Mouse (Mus musculus) T-helper 1 cell (primary cell): Measurements from ENCODE around the gene Il11.

Source experiments
- in situ Hi-C: fragments of 300-600 bp; cut with MboI, MseI; formaldehyde crosslinking; loops from one replicate; pipeline ENCODE4 v1.15.1; 2025; ENCODE audit warnings: high pct_unique_total_duplicates

Il11 gene

DNA sequence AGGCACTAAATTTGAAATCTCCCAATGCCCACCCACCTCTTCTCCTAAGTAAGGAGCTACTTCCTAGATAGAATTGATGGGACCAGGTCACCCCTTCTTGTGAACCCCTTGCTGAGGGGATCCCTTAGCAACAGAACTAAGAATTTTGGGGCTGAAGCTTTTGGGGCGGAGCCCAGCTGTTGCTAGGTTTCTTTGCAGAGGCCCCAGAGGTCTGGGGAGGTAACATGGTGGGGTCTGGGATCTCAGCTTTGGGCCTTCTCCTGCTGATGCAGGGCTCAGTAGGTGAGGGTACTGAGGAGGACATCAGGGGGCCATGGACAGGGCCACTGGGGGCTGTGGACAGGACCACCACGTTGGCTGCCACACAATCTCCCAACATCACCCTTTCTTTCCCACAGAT is at the start of gene Il11, which contains the start of gene Tmem190:
Gene Il11, minus strand, starts transcription at position 101 of the 400 bp plus-strand sequence.
Gene Tmem190, plus strand, starts transcription at position 179 of the 400 bp plus-strand sequence.
- in situ Hi-C loops: no loop called here

DNA sequence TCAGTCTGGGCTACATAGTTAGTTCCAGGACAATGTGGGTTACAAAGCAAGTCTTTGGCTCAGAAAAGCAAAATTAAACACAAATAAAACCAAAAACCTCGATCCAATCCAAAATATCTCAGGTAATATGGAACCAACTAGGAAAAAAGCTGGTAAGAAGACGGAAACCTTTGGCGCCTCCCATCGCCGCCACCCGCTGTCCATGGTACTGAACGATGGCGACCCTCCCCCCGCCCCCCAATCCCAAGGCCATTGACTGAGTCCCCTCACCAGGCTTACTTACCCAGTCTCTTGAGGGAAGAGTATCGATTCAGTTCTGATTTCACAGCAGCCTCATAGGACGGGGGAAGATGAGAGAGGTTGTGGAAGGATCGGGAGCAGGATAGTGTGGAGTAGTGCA is 47.8 kb upstream of the Il11 start:
- in situ Hi-C loops: no loop called here

DNA sequence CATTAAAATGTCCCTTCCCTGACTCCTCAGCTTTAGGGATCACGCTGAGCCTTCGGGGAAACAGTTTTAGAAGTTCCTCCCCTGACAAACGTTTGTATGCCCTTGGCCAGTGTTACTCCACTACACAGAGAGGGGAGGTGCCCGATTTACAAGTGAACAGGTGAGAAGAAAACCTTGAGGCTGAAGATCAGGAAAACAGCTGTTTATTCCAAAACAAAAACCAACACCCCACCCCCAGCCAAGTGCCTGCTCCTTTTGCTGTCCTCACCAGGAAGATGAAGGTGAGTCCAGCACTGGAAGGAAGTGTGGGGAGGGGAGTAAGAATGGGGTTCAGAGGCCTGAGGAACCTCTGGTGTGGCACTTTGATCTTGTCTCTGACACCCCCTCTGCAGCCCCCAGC is 42.7 kb upstream of the Il11 start:
- in situ Hi-C loops: no loop called here

DNA sequence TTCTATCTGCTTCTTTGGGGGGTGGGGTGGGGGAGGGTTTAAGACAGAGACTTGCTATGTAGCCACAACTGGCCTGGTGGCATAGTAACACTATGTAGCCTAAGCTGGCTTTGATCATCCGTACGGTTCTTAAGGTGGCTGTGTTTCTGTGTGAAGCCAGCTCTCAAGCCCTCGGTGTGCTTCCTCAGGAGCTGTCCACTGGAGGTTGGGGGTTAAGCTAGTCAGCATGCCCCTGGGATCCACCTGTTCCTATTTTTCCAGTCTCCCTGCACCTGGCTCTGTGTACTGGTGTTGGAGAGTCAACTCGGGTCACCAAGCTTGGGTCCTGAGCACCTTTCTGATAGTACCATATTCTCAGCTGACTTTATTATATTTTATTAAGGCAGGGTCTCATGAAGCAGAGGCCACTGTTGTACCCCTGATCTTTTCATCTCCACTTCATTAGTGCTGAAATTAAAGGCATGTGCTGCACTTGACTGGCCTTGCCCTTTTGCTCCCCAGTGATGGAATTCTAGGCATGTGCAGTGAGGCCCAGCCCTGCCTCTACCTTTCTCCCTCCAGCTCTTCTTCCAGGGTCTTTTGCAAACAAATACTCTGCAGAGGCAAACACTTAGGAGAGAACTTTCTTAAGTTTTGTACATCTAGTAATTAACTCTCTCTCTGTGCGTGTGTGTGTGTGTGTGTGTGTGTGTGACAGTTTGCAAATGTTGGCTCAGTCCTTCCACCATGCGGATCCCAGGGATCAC is 39.7 kb upstream of the Il11 start:
- in situ Hi-C loops: loop anchor here (5.0 kb wide), 1 partner anchor 75 kb away; no protein-coding TSS in a partner anchor

DNA sequence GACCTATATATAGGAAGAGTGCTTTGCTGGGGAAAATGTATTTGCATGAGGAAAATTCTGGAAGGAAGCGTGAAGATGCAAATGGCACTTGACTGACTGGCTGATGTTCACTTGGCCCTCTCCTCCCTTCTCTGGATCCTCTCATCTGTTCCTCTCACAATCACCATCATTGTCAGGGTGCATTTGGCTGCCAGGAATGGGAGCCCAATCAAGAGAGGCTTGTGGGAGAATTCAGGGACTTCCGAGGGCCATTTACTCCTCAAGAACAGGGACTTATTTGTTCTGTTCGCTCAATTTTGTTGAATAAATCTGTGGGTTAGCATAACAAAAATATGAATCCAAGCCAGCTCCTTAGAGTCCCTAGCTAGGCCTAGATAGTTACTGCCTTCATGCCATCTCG is 39.0 kb upstream of the Il11 start:
- in situ Hi-C loops: loop anchor here (5.0 kb wide), 1 partner anchor 76 kb away; no protein-coding TSS in a partner anchor

DNA sequence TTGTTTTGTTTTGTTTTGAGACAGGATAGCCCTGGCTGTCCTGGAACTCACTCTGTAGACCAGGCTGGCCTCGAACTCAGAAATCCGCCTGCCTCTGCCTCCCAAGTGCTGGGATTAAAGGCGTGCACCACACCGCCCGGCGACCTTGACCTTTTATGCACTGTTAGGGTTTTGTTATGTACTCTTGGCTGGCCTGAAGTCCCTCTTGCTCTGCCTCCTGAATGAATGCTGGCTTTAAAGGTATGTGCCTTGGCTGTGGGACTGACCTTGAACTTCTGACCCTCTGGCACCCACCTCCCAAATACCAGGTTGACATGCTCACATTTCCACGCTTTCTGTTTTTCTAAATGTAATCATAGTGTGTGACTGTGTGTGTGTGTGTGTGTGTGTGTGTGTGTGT is 38.3 kb upstream of the Il11 start:
- in situ Hi-C loops: loop anchor here (5.0 kb wide), 1 partner anchor 76 kb away; no protein-coding TSS in a partner anchor

DNA sequence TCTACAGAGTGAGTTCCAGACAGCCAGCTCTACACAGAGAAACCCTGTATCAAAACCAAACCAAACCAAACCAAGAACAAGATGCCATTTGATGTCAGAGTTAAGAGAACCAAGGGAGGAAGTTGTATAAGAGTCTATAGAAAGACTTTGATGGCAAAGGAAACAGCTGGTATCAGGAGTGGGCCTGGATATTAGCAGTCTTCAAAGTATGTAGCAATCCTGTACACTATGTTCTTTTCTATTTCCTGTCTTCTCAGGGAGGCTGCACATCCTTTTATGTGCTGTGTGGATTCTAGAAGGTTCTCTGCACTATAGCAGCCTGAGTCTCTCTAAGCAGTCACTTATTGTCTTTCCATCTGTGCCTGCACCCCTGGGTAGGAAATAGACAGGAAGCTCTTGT is 33.9 kb upstream of the Il11 start:
- in situ Hi-C loops: loop anchor here (10.0 kb wide), 1 partner anchor 238 kb away; the partner anchor contains the start of gene Zfp580

DNA sequence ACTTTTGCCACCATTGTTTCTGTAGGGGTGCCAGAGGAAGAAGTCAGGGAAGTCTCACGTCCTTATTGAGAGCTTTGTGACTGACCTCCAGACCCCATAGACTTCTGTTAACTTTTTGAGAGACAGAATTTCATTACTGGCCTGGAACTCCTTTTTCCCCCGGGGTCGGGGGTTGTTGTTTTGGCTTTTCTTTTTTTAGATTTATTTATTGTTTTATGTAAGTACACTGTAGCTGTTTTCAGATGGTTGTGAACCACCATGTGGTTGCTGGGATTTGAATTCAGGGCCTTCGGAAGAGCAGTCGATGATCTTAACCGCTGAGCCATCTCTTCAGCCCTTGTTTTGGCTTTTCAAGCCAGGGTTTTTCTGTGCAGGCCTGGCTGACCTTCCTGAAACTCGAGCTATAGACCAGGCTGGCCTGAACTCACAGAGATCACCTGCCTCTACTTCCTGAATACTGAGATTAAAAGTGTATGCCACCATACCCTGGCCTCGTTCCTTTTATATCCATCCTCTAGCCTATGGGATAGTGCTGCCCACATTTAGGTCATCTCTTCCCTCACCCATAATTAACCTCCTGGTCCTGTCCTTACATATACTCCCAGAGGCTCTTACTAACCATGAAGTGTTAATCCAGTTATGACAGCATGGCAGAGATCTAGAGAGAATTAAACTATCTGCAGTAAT is 30.6 kb upstream of the Il11 start:
- in situ Hi-C loops: loop anchor here (10.0 kb wide), 1 partner anchor 242 kb away; the partner anchor contains the start of gene Zfp580

DNA sequence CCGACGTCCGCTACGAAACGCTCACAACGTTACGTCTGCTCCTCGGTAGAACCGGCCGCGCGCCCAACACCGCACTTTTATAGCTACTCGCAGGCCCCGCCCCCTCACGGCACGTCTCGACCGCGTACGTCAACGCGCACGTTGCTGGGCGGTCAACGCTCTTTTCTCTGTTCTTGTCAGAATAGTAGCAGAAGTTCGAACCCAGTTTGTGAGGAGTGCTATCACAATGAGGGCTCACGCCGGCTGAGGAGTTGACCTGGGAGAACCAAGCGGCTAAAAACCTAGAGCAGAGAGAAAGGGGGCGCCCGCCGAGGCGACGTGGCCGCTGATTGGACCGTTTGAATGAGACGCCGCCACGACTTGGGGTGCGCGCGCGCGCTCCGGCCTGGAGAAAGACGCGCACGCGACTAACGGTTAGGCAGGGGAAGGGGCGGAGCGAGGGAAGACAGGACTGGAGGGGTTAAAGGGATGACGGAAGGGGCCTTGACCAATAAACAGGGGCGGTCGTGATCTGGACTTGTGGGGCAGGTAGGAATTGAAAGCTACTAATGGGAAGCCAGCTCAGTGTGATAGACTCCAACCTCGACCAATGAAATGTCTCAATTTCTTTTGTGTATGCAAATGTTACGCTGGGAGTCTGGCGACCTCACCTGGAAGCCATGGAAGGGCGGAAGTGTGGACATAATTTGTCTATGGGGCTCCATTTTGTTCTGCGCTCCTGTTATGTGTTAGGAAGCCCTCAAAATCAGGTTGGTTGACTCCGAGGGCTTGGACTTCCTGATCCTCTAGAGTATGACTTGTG is 29.8 kb upstream of the Il11 start, which contains the start of gene Ube2s:
Gene Ube2s, minus strand, starts transcription at position 288 of the 802 bp plus-strand sequence.
- in situ Hi-C loops: loop anchor here (10.0 kb wide), 1 partner anchor 242 kb away; the partner anchor contains the start of gene Zfp580

DNA sequence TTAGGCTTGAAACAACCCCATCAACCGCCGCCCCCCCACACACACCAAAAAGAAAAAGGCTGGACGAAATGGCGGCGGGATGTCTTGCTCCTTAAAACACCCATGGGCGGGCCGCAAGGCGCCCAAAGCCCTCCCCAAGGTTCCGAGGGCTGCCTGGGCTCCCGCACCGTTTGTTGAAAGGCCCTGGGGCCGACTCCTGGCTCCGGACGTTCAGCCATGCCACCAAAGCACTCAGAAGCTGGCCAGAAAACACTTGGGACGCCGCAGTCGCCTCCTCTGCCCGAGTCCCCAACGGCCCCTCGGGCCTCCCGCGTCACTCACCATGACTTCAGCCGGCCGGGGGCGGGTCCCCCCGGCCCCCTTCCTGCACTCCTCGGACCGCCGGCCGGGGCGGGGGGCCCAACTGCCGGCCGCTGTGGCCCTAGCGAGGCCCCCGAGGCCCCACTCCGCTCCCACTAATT is 29.2 kb upstream of the Il11 start:
- in situ Hi-C loops: loop anchor here (10.0 kb wide), 1 partner anchor 243 kb away; the partner anchor contains the start of gene Zfp580

DNA sequence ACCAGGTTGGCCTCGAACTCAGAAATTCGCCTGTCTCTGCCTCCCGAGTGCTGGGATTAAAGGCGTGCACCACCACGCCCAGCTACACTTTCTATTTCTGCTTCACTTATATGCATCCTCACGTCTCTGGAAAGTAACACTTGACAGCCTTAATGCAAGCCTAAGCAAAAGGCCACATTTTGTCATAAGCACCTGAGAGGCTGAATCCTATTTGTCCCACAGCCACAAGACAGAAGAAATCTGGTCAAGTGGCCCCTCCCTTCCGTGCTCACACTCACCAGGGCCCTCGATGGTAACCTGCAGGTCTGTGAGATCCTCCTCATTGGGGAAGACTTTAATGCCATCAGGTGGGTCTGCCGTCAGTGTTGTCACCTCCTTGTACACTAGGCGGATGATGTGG is 28.5 kb upstream of the Il11 start:
- in situ Hi-C loops: loop anchor here (10.0 kb wide), 1 partner anchor 244 kb away; the partner anchor contains the start of gene Zfp580

DNA sequence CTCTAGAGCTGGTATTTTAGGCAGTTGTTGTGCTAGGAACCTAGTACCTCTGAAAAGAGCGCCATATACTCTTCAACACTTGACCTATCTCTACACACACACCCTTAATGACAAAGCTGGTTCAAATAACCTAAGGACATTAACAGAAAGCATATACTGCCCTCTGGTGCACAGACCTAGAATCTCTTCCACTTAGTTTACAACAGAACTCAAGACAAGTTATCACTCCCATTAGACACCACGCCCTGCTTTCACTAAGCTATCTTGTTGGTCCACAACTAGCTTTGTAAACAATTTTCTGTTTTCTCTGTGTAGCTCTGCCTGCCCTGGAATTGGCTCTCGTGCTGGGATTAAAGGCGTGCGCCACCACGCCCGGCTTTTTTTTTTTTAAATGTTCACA is 24.1 kb upstream of the Il11 start:
- in situ Hi-C loops: no loop called here

DNA sequence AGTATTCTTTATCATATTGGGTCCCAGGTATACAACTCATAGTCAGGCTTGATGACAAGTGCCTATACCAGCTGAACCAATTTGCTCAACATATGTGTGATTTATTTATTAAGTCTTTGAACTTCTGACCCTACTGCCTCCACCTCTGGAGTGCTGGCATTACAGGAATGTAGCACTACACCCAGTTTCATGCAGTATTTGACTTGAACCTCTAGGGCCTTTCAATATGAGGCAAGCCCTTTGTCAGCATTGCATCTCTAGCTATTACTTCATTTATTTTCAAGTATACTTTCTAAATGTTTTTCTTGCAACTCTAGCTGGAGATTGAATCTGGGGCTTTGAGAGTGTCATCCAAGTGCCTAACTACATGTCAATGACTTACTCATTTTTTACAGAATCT is 19.6 kb upstream of the Il11 start:
- in situ Hi-C loops: no loop called here

DNA sequence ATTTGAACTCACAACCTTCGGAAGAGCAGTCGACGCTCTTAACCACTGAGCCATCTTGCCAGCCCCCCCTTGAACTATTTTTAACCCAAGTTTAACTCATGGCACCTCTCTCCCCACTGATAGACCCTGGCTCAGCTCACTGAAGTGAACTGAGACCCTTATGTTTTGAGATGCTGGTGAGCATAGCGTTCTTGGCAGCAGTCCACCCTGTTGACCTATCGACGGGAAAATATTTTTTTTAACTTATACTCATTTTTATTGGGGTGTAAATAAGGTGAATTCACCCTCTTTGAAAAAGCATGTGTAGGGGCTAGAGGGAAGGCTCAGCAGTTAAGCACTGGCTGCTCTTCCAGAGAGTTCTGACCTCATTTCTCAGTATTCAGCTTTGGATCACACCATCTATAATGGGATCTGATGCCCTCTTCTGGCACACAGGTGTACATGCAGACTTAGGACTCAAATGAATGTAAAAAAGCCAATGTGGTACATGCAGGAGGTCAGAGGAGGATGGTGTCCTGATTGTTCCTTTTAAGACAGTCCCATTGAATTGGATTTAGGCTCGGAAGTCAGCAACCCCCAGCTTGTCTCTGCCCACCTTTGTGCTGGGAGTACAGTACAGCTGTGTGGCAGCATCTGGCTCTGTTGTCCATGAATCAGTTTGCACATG is 13.2 kb upstream of the Il11 start:
- in situ Hi-C loops: loop anchor here (10.0 kb wide), 1 partner anchor 121 kb away; no protein-coding TSS in a partner anchor

DNA sequence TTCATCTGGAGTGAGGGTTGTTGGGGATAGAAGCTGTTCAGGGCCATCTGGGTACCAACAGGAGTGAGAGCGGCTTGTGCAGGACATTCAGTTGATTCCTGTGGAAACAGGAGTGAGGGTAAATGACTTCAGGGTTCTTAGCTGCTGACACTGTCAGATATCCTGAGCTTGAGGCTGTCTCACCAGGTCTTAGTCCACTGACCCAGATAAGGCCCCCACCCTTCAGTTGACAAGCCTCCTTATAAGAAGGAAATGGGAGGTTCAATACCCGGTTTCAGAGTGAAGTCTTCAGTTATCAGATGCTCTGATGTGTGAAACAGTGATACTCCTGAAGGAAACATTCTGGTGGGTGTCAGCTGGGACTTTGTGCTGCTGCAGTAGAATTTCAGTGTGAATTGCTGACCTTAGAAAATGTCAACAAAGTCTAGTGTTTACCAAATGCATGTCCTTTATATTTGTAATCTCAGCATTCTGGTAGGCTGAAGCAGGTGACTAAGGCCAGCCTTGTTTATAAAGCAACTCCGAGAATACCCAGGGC is 12.0 kb upstream of the Il11 start:
- in situ Hi-C loops: loop anchor here (10.0 kb wide), 1 partner anchor 120 kb away; no protein-coding TSS in a partner anchor

DNA sequence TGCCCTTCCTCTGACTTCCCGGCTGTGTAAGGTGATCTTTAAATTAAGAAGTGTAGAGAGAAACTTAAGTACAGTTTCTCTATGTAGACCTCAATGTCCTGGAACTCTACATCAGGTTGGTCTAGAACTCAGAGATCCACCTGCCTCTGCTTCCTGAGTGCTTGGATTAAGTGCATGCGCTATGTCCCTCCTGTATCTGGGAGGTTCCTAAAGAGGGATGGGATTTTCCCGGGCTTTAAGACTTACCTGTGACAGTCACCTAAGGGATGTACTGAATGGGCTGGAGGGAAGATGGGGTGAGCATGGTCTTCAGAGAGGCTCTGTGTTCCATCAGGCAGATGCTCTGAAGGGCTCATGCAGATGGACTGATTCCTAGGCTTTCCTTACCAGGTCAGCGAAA is 11.0 kb upstream of the Il11 start:
- in situ Hi-C loops: loop anchor here (10.0 kb wide), 1 partner anchor 119 kb away; no protein-coding TSS in a partner anchor

DNA sequence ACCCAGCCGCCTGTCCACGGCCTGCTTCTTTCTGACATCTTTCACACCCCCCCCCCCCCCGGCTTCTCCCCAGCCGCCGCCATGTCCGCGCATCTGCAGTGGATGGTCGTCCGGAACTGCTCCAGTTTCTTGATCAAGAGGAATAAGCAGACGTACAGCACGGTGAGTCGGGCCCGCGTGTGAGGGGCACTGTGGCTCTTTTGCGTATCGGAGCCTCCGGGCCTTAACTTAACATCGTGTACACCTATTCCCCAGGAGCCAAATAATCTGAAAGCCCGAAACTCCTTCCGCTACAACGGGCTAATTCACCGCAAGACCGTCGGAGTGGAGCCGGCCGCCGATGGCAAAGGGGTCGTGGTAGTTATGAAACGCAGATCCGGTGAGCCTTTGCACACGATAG is 10.6 kb upstream of the Il11 start:
- in situ Hi-C loops: loop anchor here (10.0 kb wide), 1 partner anchor 118 kb away; no protein-coding TSS in a partner anchor

DNA sequence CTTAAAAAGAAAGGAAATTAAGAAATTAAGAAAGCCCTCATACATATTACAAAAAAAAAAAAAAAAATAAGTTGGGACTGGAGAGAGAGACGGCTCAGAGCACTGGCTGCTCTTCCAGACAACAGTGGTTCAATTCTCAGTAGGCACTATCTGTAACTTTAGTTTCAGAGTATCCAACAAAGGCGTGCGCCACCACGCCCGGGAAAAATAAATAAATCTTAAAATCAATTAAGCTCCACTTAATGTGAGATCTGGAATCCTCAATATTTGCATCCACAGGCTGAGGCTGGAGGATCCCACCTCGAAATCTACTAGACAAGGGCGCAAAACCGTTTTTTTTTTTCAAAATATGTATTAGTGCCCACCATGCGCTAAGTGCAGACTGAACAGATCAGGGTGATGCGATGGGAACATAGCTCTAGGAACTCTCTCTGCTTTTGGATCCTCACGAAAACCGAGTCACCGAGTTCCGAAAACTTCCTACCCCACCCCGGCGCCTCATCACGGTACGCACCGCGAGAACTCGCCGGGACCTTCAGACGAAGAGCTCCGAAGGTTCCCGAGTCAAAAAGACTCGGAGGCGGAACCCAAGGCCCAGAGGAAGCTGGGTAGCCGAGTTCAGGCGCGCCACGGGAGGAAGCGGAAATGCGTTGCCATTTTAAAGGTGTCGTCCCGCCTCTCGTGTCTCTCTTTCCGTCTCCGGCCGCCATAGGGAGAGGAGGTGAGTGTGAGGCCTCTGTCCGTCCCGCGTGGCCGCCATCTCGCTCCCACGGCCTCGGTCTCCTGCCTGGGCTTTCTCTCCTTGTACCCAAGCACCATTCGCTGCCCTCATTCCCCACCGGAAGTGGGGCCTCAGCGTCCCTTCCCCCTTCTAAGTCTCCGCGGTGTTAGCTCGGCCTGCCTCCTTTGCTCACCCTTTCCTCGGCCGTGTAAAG is 9.9 kb upstream of the Il11 start, which contains the start of gene Rpl28:
Gene Rpl28, plus strand, starts transcription at position 597 of the 935 bp plus-strand sequence.
- in situ Hi-C loops: loop anchor here (10.0 kb wide), 1 partner anchor 118 kb away; no protein-coding TSS in a partner anchor

DNA sequence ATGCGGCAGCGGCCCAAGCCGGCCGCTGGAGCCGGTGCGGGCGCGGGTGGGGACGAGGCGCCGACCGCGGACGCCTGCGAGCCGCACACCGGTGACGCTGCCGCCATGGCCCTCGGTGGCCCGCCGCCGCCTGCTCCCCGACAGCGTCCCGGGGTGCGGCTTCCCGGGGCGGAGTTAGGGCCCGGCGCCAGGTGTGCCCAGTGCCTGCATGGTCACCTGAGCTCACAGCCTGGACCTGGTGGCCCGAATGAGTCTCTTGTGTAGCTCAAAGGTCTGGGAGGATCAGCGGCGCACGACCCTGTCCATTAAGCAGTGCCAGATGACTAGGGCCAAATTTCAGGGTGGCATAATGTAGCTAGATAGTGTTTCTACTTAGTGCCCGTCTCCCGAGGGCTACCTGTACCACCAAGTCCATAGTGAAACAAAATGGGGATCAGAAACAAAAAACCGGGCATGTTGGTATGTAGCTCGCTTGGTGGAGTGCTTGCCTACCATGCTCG is 6.8 kb upstream of the Il11 start, which contains the start of gene Tmem238:
Gene Tmem238, minus strand, starts transcription at position 221 of the 500 bp plus-strand sequence.
- in situ Hi-C loops: loop anchor here (5.0 kb wide), 2 partner anchors 47 to 97 kb away; partner anchors contain the start of genes Brsk1 and Kmt5c
